Mouse (Mus musculus): ENCODE data around the gene Slc24a4.

Gene Slc24a4

DNA sequence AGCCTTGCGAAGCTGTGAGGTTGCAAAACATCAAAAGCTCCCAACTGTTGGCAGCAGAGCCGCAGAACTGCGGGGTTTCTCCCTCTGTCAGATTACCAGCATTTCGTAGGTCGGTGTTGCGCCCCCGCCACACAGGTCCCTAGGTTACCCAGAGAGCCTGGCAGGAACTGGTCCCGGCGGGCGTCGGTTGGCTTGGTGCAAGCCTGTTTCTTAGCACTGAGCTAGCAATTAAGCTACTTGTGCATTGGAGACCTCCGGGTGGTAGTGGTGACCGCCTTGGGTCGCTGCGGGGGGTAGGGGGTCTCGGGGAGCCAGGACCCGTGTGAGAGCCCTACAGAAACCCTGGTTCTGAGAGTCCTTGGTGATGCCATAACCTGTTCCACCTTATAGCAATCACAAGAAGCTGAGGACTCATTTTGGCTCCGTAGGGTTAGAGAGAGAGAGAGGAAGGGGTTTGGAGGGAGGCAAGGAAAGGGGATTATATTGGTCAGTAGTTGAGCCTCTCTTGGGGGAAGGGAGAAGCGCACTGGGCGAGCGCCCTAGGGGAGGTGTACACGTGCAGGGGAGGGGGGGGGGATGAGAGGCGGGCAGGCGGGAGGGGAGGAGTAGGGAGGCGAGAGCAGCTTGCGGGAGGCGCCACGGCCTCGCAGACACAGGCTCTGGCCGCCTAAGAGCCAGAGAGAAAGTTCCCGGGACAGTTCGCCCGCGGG lies at the start of gene Slc24a4:
Gene Slc24a4, plus strand, starts transcription at position 653 of the 710 bp plus-strand sequence.
- DNase-seq, result peak; percentile 57

DNA sequence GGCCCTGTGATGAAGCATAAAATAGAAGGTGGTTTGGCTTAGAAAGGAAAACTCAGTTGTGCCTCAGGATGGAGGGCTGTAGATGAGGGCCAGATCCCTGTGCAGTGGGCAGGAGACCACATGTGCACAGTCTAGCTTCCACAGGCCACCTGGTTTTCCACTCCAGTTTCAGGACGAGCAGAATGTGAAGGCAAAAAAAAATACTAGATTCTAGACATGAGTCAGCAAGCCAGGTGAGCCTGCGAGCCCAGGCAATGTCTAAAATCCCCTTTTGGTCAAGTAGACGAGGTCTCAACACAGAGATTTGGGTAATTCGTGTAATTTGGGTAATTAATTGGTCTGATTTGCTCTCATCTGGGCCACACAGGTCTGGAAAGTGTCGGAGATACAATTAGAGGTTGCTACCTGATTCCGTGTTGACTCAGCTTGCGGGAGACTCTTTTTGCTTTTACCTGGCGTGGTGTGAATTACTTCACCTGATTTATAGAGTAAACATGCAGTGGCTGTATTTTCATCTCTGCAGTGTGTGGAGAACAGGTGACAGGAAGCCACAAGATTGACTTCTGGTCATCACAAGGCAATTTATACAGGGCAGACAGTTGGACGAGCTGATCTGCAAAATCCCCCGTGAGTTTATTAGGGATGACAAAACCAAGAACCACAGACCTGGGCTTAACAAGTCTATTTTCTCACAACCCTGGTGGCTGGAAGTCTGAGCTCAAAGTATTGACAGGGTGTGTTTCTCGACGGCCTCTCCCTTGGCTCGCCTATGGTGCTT lies 45.7 kb upstream of the Slc24a4 start:
- DNase-seq, result no peak

DNA sequence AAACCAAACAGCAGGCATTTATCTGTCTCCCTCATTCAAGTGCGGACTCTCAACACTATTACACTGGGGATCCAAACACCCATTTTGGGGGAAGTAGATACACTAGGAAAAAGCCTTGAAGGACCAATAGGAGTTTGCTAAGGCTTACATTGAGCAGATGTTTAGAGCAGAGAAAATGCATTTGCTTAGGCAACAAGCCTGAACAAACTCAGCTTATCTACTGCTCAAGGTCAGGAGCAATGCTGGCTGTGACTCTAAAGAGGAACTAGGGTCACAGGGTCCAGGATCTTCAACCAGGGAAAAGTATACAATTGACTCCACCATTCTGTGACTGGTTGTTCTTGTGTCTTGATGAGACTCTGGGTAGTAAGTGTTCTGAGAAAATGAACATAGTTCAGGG lies 38.0 kb upstream of the Slc24a4 start:
- no peak for DNase-seq

DNA sequence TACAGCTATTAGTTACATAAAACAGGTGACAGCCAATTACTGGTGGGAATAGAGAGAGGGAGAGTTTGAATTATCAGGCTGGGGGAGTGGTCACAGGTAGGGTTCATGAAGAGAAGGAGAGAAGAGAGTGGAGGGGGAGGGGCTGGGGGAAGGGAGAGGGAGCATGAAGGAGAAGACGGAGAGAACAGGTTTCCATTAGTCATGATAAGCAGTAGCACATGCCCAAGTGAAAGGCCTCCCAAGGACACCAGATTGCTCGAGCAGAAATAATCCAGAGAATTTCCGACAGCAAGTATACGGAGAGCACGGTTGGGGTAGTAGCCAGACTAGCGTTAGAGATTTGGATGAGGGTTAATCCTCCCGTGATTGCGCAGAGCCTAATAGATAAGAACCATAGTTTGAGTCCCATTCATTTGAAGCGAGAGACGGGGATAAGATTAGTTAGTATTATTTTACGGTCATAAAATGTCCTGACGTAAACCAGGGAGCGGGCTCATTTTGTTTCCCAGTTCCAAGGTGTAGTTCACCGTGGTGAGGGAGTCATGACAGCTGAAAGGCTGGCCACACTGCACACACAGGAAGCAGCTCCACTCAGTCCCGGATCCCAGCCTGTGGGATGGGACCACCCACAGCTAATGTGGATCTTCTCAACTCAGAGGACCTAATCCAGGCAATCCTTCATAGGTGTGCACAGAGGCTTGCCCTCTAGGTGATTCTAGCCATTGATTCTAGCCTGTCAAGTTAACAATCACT lies 36.0 kb upstream of the Slc24a4 start:
- DNase-seq, result no peak

DNA sequence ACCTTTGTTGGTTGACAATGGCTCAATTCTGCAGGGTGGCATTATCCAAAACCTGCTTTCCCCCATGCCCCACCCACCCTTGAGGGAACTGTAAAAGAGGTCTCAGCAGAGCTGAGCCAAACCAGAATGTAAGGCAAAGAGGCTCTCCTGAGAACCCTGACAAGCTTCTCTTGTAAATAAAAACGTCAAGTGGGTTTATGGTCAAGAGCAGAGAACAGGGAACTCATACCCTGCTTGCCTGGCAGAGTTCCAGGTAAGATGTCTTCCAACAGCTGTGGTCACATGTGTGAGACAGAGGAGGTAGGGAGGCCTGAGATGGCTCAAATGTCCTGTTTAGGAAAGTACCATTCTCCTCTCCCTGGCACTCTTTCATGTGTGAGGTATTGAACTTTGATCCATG lies 22.5 kb upstream of the Slc24a4 start:
- peak; percentile 61 for DNase-seq

DNA sequence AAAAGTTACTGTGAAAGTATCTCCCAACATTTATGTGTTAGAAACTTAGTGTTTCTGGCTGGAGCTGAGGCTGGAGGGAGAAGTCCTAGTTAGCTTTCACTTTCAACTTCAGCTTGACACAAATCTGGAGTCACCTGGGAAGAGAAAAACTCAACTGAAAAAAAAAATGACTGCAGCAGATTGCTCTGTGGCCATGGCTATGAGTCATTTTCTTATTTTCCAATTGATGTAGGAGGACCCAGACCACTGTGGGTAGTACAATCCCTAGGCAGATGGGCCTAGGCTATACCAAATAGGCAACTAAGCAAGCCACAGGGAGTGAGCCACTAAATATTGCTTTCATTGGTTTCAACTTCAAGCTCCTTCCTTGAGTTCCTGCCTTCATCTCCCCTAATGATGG lies 19.7 kb upstream of the Slc24a4 start:
- no peak for DNase-seq

DNA sequence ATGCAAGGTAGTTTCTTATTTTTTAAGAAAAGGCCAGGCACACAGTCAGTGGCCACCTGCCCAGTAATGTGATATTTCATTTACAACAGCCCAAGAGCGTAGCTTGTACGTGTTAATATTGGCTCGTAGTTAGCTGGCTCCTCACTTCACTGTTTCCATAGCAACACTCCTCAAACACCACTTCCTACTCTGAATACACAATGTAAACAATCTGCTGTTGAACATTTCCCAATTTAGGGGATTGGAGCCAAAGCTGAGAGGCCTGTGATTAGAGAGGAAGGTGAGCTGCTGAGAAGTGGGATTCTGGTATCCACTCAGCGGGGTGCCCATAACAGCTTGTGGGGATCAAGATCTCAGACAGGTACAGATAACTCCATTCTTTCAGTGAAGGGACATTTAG lies 16.0 kb upstream of the Slc24a4 start:
- DNase-seq, result peak; percentile 87

DNA sequence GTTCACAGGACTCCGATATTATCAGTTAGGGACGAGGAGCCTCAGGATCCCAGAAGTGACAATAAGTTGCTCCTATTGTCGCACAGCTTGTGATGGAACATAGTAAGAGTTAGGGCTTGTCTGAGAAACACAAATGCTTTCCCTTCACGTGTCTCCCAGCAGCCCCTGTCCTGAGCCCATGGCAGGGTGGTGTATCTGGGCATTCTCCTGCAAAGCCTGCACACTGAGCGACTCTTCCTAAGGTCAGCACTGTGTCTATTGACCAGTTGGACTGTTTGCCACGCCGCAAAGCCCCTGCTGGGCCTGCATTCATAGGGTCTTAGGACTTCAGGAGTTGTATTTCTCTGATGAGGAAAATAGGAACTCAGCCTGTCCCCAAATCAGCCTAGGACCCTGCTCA lies 15.6 kb upstream of the Slc24a4 start:
- no peak for DNase-seq

DNA sequence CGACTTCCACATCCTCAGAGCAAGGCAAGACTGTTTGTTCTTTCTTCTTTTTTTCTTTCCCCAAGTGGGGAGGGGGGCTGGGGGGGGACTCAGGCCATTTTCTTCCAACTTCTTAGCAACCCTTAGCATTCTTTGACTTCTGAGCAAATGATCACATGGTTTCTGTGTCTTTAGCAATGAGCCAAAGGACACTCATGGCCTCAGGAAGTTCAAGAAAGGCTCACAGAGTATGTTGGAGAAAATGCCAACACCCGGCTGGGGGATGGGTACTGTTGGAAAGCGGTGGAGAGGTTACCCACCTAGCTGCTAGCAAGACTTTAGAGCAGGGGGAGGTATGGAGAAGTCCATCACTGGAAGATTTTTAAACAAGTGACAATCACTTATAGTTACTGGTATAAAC lies 15.1 kb upstream of the Slc24a4 start:
- DNase-seq, result peak; percentile 43

DNA sequence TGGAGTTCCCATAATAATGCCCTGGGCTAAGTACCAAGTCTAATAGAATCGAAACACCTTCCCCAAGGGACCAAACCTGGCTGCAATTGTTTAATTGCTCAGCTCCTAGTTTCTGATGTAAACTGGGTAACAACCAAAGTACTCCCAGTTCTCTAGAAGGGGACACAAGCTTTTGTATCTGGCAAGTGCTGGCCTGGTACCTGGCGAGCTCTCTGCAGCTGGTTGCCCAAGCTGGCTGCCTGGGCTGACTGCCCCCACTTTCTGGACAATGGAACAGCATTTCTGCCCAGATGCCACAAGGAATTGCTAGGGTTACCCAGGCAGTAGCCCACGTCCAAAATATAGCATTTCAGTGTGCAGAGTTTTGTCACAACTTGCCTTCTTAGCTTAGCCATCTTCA lies 12.0 kb upstream of the Slc24a4 start:
- no peak for DNase-seq

DNA sequence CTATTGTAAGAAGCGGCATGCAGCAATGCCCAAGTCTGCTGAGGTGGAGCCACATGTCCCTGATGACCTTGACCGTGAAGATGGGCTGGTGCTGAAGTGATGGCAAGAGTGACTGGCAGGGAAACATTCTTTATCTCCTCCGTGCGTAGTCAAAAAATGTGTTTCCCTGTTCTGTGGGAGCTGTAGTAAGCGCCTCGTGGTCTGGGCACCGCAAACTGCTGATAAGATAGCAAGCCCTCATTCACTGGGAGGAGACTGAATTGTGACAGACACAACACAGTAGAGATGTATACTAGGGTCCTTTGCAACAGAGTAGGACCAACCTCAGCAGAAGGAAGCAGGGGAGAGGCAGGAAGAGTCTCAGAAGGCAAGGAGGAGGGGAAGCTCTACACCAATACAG lies 10.5 kb upstream of the Slc24a4 start:
- no peak for DNase-seq

DNA sequence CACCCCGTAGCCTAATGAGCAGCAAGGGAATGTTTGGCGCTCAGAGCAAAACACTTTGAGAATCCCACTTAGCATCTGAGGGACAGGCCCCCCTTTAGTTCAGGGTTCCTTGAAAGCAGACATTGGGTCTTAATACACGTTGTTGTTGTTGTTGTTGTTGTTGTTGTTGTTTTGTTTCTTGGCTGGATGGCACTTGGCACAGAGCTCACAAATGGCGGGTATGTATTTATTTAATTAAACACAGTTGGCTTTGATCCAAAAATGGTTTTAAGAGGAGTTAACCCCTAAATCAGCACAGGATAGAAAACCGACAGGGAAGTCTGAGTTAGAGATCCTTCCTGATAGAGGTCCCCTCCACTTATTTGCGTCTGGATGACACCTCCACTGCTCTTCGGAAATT lies 932 bp upstream of the Slc24a4 start:
- DNase-seq, result no peak

DNA sequence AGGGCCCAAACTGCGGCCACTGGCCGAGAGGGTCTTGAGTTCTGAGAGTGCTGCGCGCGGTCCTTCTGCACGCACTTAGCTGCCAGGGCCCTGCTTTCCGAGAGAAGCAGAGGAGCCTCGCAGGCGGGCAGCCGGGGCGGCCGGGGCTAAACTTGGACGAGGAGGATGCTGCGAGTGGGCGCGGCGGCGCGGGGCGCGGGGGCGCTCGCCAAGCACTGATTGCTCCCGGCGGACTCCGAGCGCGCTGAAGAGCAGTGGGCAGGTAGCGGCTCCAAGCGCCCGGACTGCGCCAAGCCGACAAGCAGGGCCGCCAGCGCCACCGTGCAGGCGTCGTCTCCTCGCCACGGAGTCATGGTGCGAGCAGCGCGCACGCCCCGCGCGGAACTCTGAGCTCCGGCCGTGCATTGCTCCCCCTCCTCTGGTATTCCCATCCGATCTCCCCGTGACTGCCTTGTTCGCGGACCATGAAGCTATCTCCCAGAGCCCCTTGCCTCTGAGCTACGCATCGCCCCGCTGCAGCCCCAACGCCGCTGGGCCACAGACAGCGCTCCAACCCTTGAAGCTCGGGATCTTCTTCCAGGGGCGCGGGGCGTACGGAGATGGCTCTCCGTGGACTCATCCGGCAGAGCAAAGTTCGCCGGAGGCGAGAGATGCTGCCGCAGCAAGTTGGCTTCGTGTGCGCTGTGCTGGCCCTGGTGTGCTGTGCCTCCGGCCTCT lies 416 bp downstream of the Slc24a4 start:
- peak; percentile 73 for DNase-seq

DNA sequence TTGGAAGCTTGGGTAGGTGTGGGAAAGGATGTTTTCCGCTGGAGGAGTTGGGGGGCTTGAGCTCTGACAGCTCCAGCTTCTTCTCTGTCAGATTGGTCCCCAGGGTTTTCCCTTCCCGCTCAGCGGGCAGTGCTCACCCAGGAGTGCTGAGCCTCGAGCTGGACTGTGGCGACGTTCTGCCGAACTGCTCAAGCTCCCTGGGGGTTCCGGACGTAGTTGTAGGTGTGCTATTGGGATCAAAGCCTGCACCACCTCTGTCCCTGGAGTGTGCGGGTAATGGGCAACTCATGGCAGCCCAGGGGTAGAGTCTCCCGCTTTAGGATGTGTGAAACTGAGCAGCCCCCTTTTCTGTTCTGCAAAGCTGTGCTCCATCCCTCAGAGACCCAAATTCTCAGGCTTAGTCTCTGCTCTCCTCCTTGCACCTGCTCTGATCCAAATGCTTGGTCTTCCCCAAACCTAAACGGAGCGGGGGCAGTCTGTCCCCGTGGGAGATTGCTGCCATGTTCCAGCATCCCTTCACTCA lies 1.0 kb downstream of the Slc24a4 start:
- no peak for DNase-seq

DNA sequence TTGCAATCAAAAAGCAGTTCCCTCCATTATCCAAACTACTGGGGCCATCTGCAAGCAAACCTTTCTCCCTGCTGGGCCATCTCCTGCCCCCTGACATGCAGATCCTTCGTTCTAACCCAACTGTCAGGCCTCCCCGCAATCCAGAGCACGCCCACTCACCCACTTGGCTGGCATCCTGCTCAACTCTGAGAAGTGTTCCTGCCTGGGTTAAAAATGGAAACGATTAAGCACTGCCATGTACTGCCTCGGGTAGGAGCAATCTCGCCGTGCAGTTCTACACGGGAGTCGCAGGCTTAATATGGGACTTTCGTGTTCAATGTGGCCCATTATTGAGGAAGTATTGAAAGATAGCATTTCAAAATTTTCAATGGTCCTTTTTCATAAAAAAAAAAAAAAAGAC lies 11.2 kb downstream of the Slc24a4 start:
- DNase-seq, result no peak

DNA sequence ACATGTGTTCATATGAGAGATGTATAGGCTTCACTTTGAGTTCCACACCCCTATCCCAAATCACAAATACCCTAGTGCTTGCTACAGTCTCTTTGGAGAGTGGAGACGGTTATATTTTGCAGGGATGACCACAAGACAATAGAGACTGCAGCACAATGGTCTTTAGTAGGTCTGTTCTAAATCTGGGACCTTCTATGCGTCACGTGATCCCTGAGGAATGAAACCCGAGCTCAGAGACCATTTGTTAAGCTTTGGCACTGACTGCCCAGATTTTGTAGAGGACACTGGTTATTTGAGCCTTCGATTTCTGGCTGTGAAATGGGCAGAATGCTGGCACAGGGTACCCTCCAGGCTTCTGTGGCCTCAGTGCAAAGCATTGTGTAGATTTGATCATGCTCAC lies 12.8 kb downstream of the Slc24a4 start:
- no peak for DNase-seq

DNA sequence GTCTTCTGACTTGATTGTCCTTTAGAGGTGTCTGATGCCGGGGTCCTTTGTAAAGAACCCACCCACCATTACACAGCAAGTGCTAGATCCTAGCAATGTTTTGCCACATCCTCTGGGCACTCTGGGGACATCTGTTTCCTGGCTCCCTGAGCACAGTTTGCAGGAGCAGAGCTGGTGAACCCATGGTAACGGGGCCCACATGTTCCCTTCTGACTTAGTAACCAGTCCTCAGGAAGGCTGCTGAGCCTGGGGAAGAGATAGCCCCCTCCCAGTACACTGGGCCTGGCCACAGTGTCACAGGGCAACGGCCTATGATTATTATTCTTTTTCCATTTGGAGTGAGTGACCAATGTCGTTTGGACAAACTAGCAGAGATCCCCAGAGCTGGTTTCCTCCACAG lies 19.1 kb downstream of the Slc24a4 start:
- DNase-seq, result no peak

DNA sequence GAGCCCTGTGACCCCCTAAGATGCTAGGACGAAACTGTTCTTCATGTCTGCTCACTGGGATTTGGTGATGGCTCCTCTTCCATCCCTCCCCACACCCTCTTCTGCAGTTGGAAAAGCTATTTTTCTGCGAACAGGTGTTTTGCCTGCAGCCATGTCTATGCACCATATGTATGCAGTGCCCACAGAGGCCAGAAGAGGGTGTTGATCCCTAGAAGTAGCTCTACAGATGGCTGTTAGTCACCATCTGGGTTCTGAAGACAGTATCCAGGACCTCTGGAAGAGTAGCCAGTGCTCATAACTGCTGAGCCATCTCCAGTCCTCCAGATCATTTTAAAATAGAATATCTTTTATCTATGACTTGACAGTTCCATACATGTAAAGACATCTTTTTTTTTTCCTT lies 20.2 kb downstream of the Slc24a4 start:
- peak; percentile 73 for DNase-seq

DNA sequence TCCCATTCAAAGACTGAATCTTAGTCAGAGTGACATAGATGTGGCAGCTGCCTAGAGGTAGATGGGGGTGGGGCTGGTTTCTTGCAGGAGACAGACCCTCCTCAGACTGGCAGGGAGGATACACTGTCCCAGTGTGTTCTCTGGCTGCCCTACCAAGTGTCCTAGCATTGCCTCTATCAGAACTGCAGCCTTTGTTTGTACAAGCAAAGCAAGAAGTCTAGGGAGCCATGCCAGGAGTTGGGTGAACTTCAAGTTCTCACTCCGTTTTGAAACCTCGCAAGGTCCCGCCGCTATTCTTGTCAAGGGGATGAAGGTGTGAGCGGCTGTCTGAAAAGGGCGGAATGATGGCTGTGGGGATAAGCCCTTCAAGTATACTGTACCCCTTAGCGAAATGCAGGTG lies 22.7 kb downstream of the Slc24a4 start:
- DNase-seq, result peak; percentile 88

DNA sequence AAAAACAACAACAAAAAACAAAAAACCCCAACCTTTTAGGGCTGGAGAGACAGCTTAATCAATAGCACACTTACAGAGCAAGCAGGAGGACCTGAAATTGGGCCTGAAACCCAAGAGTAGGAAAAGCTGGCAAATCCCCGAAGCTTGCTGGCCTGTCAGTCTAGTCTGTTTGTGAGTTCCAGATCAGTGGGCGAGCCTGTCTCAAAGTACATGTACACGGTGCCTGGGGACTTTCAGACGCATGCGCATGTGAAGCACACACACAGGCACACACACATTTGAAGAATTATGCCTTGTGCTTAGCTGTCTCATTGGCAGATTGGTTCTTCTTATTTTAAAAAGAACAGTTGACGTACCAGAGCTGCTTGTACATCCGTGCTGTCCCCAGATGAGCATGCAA lies 25.3 kb downstream of the Slc24a4 start:
- DNase-seq, result no peak

DNA sequence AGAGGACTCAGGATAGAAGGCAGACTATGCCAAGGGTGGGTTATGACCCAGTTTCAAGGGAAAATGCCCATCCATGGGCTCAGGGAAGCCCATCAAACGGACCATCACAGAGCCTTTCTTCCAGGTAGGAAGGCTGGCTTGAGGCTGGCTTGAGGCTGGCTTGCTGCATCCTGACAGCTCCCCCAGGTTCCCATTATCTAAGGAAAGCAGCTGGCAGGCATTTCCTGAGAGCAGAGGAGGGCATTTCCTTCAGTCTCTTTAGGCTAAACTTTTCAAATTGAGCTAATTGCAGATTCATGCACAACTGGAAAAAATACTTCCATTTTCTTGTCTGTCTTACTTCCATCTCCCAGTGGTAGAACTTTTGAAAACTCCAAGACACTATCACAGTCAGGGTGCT lies 26.3 kb downstream of the Slc24a4 start:
- DNase-seq, result no peak

DNA sequence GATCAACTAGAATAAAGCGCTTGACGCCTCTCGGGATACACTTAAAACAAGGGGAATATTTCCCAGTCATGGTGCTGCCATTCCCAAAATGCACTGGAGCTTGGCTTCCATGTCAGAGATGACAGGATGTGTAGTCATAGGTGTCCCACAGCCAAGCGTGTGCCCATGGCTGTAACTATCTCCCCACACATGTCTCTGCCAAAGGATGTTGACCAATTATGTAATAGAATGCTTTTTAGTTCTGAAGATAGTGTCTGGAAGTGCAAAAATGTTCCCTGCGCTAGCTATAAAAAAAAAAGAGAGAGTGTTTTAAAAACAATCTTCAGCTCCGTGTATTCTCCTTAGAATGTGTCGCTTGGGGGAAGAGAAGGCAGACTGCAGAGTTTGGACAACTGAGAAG lies 36.1 kb downstream of the Slc24a4 start:
- DNase-seq, result peak; percentile 20

DNA sequence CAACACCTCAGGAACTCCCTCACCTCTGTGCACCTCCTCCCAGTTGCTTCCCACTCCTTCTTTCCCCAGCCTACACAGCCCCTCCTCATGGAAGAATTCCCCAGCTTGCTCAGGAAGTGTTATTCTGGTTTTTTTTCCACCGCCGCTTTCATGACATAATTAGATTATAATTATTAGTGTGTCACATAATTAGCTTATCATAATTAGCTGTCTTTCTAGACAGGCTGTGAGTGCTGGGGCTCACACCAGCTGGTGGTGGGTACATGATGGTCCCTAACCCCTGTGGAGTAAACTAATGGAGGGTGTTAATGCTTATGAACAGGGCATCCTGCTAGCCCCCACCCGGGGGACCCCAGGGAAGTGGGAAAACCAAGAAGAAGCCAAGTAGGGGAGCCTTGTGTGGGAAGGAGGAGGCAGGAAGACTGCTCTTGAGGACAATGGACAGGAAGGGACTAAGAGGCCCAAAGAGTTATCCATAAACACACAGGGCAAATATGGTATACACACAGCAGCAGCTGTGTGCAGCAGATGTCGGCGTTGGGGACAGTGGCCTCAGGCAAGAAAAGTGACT lies 38.2 kb downstream of the Slc24a4 start:
- DNase-seq, result peak; percentile 77

All from lung, postnatal 36 days (tissue).